Mouse (Mus musculus): Measurements from ENCODE around the gene Spp1.

Gene Spp1

GRCm38 (mm10) chr5:104434835-104435301 lies at the start of gene Spp1:
Gene Spp1, plus strand, starts transcription at chr5:104435118.
- no peak for DNase-seq

DNA sequence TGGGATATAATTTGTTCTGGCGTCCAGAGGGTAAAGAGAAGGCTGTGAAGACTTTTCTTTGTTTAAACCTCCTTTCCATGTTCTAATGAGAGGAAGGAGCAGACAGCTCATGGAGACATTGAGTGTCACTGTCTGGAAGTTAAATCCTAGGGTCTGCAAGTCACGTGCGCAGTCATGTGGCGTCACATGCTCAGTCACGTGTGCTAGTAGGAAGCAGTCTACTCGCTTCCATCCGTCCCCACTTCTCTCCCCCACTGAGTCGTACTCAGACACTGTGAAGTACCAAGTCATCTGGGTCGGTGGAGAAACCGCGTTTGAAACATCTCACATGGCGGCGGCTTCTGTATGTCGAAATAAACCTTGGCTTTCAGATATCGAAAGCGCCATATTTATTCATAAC lies 49.4 kb upstream of the Spp1 start:
- no peak for DNase-seq

GRCm38 (mm10) chr5:104386908-104387307 lies 48.0 kb upstream of the Spp1 start:
- peak; percentile 32 for DNase-seq

DNA sequence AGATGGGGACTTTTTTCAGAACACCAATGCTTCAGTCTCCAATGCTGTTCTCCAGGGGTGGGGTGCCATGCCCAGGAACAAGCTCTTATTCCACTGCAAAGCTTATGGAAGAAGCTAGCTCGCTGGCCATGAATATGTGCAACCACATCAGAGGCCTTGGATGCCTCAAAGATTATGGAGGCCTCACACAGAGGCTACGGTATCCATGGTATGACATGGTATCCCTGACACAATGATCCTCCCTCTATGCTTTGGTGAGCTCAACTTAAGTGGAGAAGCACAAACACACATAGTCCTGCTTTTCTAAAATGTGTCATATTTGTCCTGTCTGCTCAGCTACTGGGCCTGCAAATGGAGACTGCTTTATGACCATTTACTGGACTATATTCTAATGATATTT lies 44.0 kb upstream of the Spp1 start:
- no peak for DNase-seq

DNA sequence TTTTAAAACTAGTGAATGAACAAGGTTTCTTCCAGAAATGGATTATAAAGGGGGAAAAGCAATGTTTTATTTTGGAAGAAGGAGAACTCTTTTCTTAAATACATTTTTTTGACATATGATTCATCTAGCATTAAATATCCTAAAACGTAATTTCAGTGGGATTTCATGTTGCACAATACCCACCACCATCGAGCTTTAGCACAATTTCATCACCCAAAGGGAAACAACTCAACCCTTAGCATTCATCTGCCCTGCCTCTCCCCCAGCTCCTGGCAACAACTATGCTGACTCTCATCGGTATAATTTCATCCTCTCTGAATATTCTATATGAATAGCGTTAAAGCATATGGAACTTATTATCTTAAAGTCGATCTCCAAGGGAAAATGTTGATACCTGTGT lies 42.1 kb upstream of the Spp1 start:
- DNase-seq = no peak

DNA sequence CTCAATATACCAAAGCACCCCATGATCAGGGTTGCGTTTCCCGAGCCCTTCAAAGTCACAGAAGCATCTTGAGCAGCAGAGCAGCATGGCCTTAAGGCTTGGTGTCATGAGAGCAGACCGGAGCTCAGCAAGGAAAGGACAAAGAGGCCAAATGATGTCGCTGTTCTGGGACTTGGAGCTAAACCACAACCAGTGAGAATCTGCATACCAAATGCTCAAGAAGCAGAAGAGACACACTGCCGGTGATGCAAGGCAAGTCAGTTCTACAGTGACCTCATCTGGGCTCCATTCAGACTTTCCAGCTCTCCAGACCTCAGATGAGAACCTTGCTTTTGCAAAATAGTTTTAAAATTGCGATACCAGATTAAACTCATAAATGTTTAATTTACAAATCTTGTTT lies 38.6 kb upstream of the Spp1 start:
- DNase-seq = no peak

- DNase-seq = no peak
Measured at GRCm38 (mm10) chr5:104398001-104398400, 36.9 kb upstream of the Spp1 start.

GRCm38 (mm10) chr5:104399291-104399950 lies 35.5 kb upstream of the Spp1 start:
- no peak for DNase-seq

DNA sequence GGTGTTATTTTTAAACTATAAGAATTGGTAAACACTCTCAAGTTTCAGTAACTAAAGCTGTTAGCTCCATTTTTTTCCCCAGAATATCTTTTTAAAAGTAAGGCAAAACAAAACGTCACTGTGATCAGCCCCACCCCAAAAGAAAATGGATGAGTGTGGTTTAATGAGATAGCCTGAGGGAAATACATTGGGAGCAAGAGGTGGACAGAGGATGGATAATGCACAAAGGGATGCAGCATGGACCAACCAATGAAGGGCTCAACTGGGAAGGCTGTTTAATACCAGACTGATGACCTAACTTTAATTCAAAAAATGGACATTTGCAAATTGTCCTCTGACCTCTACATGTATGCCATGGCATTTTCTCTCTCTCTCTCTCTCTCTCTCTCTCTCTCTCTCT lies 34.9 kb upstream of the Spp1 start:
- DNase-seq = no peak

- DNase-seq = no peak
Measured at GRCm38 (mm10) chr5:104402651-104403050, 32.3 kb upstream of the Spp1 start.

GRCm38 (mm10) chr5:104403351-104403750 lies 31.6 kb upstream of the Spp1 start:
- no peak for DNase-seq

DNA sequence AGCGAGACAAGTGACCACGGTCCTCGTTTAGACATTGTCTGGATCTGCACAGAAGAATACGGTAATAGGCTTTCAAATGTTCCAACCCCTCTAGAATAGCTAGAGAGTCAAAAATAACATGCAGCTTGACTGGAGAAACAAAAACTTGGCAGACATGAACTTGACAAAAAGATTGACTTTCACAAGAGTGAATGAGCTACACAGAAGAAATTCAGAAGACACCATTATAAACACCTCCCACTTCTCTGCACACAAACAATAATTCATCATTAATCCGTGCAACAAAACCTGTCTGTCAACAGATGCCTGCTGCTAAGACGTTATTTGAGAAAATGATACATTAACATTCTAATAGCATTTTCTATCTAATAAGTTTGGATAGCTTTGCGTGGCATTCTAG lies 30.4 kb upstream of the Spp1 start:
- no peak for DNase-seq

GRCm38 (mm10) chr5:104405051-104405450 lies 29.9 kb upstream of the Spp1 start:
- no peak for DNase-seq

GRCm38 (mm10) chr5:104406756-104407155 lies 28.2 kb upstream of the Spp1 start:
- no peak for DNase-seq

GRCm38 (mm10) chr5:104407541-104408231 lies 27.2 kb upstream of the Spp1 start:
- no peak for DNase-seq

- no peak for DNase-seq
Measured at GRCm38 (mm10) chr5:104408549-104408948, 26.4 kb upstream of the Spp1 start.

GRCm38 (mm10) chr5:104415999-104416398 lies 18.9 kb upstream of the Spp1 start:
- no peak for DNase-seq

DNA sequence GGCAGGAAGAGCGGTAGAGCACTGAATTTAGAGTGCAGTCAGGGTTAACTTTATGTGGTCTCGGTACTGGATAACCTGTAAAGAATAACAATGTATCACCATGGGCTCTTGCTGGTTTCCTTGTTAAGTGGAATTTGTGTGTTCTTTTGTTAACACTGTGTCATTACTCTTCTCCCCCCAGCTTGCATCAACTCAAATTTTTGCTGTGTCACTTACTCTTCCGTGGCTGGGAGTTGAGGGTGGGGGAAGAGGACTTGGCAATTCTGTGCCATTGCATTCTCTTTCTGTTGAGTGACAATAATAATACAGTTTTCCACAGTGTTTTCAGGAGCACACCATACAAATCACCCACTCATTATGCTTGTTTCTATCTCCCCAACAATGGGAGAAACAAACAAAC lies 17.9 kb upstream of the Spp1 start:
- DNase-seq = no peak

- no peak for DNase-seq
Measured at GRCm38 (mm10) chr5:104417721-104418120, 17.2 kb upstream of the Spp1 start.

- DNase-seq = no peak
Measured at GRCm38 (mm10) chr5:104422039-104422438, 12.9 kb upstream of the Spp1 start.

DNA sequence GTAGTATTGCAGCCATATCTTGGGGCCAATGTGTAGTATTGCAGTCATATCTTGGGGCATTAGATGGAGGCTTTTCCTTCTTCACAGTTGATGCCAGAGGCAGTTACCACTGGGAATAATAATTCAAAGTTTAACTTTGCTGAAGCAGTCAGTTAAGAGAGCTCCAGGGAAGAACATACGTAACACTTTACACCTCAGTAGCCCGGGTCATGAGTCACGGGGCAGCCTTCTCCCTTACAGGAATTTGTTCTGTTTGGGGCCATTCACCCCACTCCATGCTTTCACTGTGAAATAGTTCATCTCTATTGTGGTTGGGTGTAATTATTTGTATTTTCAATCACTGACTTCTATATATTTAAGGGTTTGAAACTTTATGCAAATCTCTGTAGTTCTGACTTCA lies 11.1 kb upstream of the Spp1 start:
- no peak for DNase-seq

- no peak for DNase-seq
Measured at GRCm38 (mm10) chr5:104425949-104426348, 9.0 kb upstream of the Spp1 start.

DNA sequence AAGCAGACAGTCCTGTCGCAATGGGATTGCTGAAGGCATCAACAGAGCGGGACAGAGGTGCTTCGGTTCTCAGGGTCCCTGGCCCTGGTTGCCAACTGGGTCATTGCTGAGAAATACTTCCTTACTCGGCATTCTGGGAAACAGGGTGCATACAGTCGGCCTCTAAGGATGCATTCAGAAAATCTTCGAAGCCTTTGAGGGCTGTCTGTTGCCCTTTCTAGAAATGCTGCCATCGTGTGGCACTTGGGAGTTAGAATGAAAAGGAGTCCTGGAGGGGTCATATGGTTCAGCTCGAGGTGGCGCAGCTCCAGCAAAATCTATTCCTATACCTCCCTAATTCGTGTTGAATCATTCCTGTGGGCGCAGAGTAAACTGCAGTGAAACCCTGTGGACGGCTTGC lies 2.0 kb upstream of the Spp1 start:
- DNase-seq = peak; percentile 45

DNA sequence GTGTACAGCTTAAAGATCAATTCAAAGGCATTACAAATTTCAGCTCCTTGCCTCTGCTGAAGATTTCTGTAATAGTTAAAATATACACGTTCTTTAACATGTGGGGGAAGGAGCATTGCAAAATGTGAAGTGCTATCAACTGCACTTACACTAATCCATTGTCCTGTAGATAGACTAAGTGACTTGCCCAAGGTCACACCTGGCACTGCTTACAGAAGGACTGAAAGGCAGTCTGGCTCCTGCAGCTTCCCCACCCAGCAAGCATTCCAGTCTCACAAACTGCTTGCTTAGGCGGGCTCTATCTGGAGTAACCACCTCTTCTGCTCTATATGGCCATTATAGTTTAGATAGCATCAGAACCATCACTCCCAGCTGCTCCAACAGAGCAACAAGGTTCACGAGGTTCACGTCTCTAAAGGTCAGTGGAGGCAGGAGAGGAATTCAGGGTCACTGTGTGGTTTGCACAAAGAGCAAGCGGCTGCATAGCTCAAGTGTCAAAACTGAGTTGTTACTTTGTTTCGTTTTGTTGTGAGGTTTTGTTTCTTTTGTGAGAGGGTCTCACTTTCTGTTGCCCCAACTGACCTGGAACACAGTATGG lies 851 bp upstream of the Spp1 start:
- no peak for DNase-seq
